Mouse (Mus musculus): Measurements from ENCODE around the gene Zeb2. TPM values are rescaled to one million over a fixed set of nuclear protein-coding genes. Genes with fewer than 3 reads are reported as not detected.

The Zeb2 gene
- polyA plus RNA-seq, 1 experiment, result 10.8 TPM

DNA sequence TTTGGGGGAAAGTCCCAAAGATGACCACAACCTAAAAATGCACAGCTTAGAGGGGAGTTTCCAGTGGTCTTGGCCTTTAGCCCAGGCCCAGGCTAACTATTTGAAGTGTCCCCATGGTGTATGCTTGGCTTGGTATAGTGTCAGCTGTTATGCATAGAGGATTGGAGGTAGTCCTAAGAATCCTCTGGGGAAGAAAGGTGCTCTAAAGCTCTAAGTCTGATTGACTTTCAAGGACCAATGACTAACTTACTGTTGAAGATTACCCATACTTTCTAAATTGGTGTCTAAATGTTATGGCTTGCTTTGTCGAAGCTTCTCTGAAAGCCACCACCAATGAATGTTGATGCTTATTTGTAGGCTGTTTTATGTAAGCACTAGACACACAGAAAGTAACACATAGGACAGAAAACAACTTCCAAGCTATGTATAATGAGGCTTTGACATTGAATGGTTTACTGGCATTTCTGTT, 159.8 kb downstream of the Zeb2 start:
- Histone ChIP-seq H3K4me2 (ENCODE audit: low read depth) (peak overlapping the region; percentile 66), H3K27me3 (ENCODE audit: control insufficient read depth, insufficient read depth, insufficient read length) (no peaks in the 10 kb centered on the region), H3K4me3 (no peak overlapping the region), H3K79me2 (ENCODE audit: control insufficient read depth, insufficient read depth) (no peaks in the 10 kb centered on the region), H3ac (ENCODE audit: control insufficient read depth, insufficient read length) (no peak overlapping the region), H3K36me3 (ENCODE audit: control insufficient read depth, insufficient read depth) (no peaks in the 10 kb centered on the region)
- no peak for TF ChIP-seq USF1 (IDR thresholded peaks at IDR 0.05; ENCODE audit: low read depth)
- TF ChIP-seq MYOD1 (IDR thresholded peaks at IDR 0.05; ENCODE audit: control insufficient read depth in 1 of 3, insufficient read length in 2 of 3, low read depth in 2 of 3), result no peak
- TF ChIP-seq POLR2A (IDR thresholded peaks at IDR 0.05; ENCODE audit: insufficient read length, low read depth), result no peak
- no peak for TF ChIP-seq CEBPB (IDR thresholded peaks at IDR 0.05; ENCODE audit: insufficient read depth, poor library complexity, severe bottlenecking)
- TF ChIP-seq TCF12 (IDR thresholded peaks at IDR 0.05; ENCODE audit: insufficient read depth, poor library complexity, severe bottlenecking), result no peak
- no peak for TF ChIP-seq POLR2AphosphoS2 (IDR thresholded peaks at IDR 0.05; ENCODE audit: insufficient read length, low read depth)
- no peak for TF ChIP-seq MYOG (IDR thresholded peaks at IDR 0.05; ENCODE audit: control insufficient read depth in 1 of 3, insufficient read depth in 1 of 3, insufficient read length in 2 of 3, low read depth in 2 of 3)
- no peak for TF ChIP-seq TCF3 (IDR thresholded peaks at IDR 0.05; ENCODE audit: insufficient read length, low read depth)
- no peak for TF ChIP-seq MAX (IDR thresholded peaks at IDR 0.05; ENCODE audit: low read depth)
- TF ChIP-seq E2F4 (IDR thresholded peaks at IDR 0.05; ENCODE audit: insufficient read depth), result no peak
- TF ChIP-seq SRF (IDR thresholded peaks at IDR 0.05; ENCODE audit: control insufficient read depth, insufficient read length, low read depth), result no peak

DNA sequence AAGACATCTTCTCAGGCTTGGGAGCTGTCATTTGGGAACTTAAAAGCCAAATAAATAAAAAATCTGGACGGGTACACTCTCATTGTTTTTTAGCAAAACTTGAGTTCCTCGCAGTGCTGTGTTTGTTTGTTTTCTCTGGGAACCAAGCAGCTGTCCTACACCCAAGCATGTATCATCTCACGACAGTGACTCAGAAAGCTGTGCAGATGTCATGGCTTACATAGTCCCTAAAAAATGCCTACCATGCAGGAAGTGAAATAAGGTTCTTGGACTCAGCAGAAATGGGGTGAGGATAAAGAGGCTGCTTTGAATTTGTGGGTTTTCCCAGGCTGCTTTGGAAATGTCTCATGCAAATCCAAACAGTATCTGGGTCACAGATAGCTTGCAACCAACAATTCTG, 161.0 kb downstream of the Zeb2 start:
- H3K79me2 ChIP-seq (ENCODE audit: control insufficient read depth, insufficient read depth), result no peaks in the 10 kb centered on the region
- TF ChIP-seq MYOG (IDR thresholded peaks at IDR 0.05; ENCODE audit: control insufficient read depth in 1 of 3, insufficient read depth in 1 of 3, insufficient read length in 2 of 3, low read depth in 2 of 3) (peak in 2 of 3 experiments; percentile 43 to 83), MYOD1 (IDR thresholded peaks at IDR 0.05; ENCODE audit: control insufficient read depth in 1 of 3, insufficient read length in 2 of 3, low read depth in 2 of 3) (peak; percentile 29 to 87 (median 74)), POLR2AphosphoS2 (IDR thresholded peaks at IDR 0.05; ENCODE audit: insufficient read length, low read depth) (no peak), CEBPB (IDR thresholded peaks at IDR 0.05; ENCODE audit: insufficient read depth, poor library complexity, severe bottlenecking) (peak; percentile 45; the same call in 1 of the 2 replicates), TCF12 (IDR thresholded peaks at IDR 0.05; ENCODE audit: insufficient read depth, poor library complexity, severe bottlenecking) (peak; percentile 64)
- peak overlapping the region; percentile 66 for H3K4me2 ChIP-seq (ENCODE audit: low read depth)
- no peaks in the 10 kb centered on the region for H3K27me3 ChIP-seq (ENCODE audit: control insufficient read depth, insufficient read depth, insufficient read length)
- H3K4me3 ChIP-seq, result no peak overlapping the region
- no peaks in the 10 kb centered on the region for H3K36me3 ChIP-seq (ENCODE audit: control insufficient read depth, insufficient read depth)
- H3ac ChIP-seq (ENCODE audit: control insufficient read depth, insufficient read length), result no peak overlapping the region

DNA sequence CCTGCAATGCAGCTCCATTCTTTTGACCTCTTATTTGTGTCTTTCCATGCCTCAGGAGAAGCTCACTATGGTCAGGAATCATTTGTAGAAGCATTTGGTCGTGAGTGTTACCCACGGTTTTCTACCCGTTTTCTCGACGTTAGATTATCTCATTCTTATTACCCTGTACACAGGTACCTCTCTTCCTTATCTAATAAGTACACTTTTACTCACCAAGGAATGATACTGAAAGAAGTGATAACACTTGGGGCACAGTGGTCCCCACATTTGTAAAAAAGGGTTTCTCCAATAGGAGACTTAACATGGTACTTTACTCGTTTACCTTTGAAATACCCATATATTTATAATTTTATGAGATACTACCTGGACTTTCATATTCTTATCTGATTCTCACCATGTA, 161.7 kb downstream of the Zeb2 start:
- TF ChIP-seq REST (IDR thresholded peaks at IDR 0.05; ENCODE audit: insufficient read depth, insufficient read length) (no peak), SRF (IDR thresholded peaks at IDR 0.05; ENCODE audit: control insufficient read depth, insufficient read length, low read depth) (no peak), TCF12 (IDR thresholded peaks at IDR 0.05; ENCODE audit: insufficient read depth, poor library complexity, severe bottlenecking) (no peak), MAX (IDR thresholded peaks at IDR 0.05; ENCODE audit: low read depth) (no peak), POLR2AphosphoS2 (IDR thresholded peaks at IDR 0.05; ENCODE audit: insufficient read length, low read depth) (no peak), E2F4 (IDR thresholded peaks at IDR 0.05; ENCODE audit: insufficient read depth) (no peak), POLR2A (IDR thresholded peaks at IDR 0.05; ENCODE audit: insufficient read length, low read depth) (no peak), USF1 (IDR thresholded peaks at IDR 0.05; ENCODE audit: low read depth) (no peak), MYOD1 (IDR thresholded peaks at IDR 0.05; ENCODE audit: control insufficient read depth in 1 of 3, insufficient read length in 2 of 3, low read depth in 2 of 3) (no peak), MYOG (IDR thresholded peaks at IDR 0.05; ENCODE audit: control insufficient read depth in 1 of 3, insufficient read depth in 1 of 3, insufficient read length in 2 of 3, low read depth in 2 of 3) (no peak), CEBPB (IDR thresholded peaks at IDR 0.05; ENCODE audit: insufficient read depth, poor library complexity, severe bottlenecking) (no peak), TCF3 (IDR thresholded peaks at IDR 0.05; ENCODE audit: insufficient read length, low read depth) (no peak)
- no peak overlapping the region for H3K4me3 ChIP-seq
- no peaks in the 10 kb centered on the region for H3K27me3 ChIP-seq (ENCODE audit: control insufficient read depth, insufficient read depth, insufficient read length)

GRCm38 (mm10) chr2:44954180-44954579, 163.0 kb downstream of the Zeb2 start:
- Histone ChIP-seq H3K4me3 (no peak overlapping the region), H3K79me2 (ENCODE audit: control insufficient read depth, insufficient read depth) (no peaks in the 10 kb centered on the region), H3K36me3 (ENCODE audit: control insufficient read depth, insufficient read depth) (no peaks in the 10 kb centered on the region), H3K4me2 (ENCODE audit: low read depth) (no peak overlapping the region), H3ac (ENCODE audit: control insufficient read depth, insufficient read length) (no peak overlapping the region), H3K27me3 (ENCODE audit: control insufficient read depth, insufficient read depth, insufficient read length) (no peaks in the 10 kb centered on the region)
- TF ChIP-seq MAX (IDR thresholded peaks at IDR 0.05; ENCODE audit: low read depth) (no peak), TCF3 (IDR thresholded peaks at IDR 0.05; ENCODE audit: insufficient read length, low read depth) (no peak), REST (IDR thresholded peaks at IDR 0.05; ENCODE audit: insufficient read depth, insufficient read length) (no peak), E2F4 (IDR thresholded peaks at IDR 0.05; ENCODE audit: insufficient read depth) (no peak), POLR2AphosphoS2 (IDR thresholded peaks at IDR 0.05; ENCODE audit: insufficient read length, low read depth) (no peak), POLR2A (IDR thresholded peaks at IDR 0.05; ENCODE audit: insufficient read length, low read depth) (no peak), CEBPB (IDR thresholded peaks at IDR 0.05; ENCODE audit: insufficient read depth, poor library complexity, severe bottlenecking) (no peak), MYOD1 (IDR thresholded peaks at IDR 0.05; ENCODE audit: control insufficient read depth in 1 of 3, insufficient read length in 2 of 3, low read depth in 2 of 3) (no peak), MYOG (IDR thresholded peaks at IDR 0.05; ENCODE audit: control insufficient read depth in 1 of 3, insufficient read depth in 1 of 3, insufficient read length in 2 of 3, low read depth in 2 of 3) (no peak), USF1 (IDR thresholded peaks at IDR 0.05; ENCODE audit: low read depth) (no peak), TCF12 (IDR thresholded peaks at IDR 0.05; ENCODE audit: insufficient read depth, poor library complexity, severe bottlenecking) (no peak), SRF (IDR thresholded peaks at IDR 0.05; ENCODE audit: control insufficient read depth, insufficient read length, low read depth) (no peak)

More for the DNA sequence above, 161.7 kb downstream of the Zeb2 start:
- Histone ChIP-seq H3ac (ENCODE audit: control insufficient read depth, insufficient read length) (no peak overlapping the region), H3K4me2 (ENCODE audit: low read depth) (no peak overlapping the region), H3K36me3 (ENCODE audit: control insufficient read depth, insufficient read depth) (no peaks in the 10 kb centered on the region), H3K79me2 (ENCODE audit: control insufficient read depth, insufficient read depth) (no peaks in the 10 kb centered on the region)
